Mouse (Mus musculus): ENCODE results near the gene Phactr2. TPM values are rescaled to one million over a fixed set of nuclear protein-coding genes. Genes with fewer than 3 reads are reported as not detected.
"Not testable (repeated sequence)": the region's sequence is repeated elsewhere in the genome, so short reads cannot be mapped to it uniquely, and the experiment has no call there.

The Phactr2 gene
- 25.5 and 29.3 TPM in 2 replicates for polyA plus RNA-seq (2015; fragmentation: Nextera tagmentation; extraction: Ambion mirVana)

- Histone ChIP-seq H3K9ac (peak within 1 kb of the TSS; percentile 65), H3K27ac (no peak within 1 kb of the TSS), H3K4me3 (peak within 1 kb of the TSS; percentile 66), H3K4me2 (peak within 1 kb of the TSS; percentile 95), H3K9me3 (no peaks in the 10 kb centered on the region), H3K27me3 (peaks cover 43% of the 10 kb centered on the region), H3K36me3 (no peaks in the 10 kb centered on the region), H3K4me1 (peaks cover 12% of the 10 kb centered on the region)
- ATAC-seq (ENCODE audit: insufficient number of reproducible peaks, low FRiP score, low TSS enrichment, low read depth), result peak; percentile 72
- WGBS, result under 1% methylated on average over 69 of the region's 71 CpGs
Observed at GRCm38 (mm10) chr10:13473833-13474567, at the start of gene Phactr2. Gene Phactr2, minus strand, starts transcription at chr10:13474412.

- no peaks in the 10 kb centered on the region for H3K4me1 ChIP-seq
- no peak overlapping the region for H3K9ac ChIP-seq
- no peak overlapping the region for H3K27ac ChIP-seq
- no peaks in the 10 kb centered on the region for H3K27me3 ChIP-seq
- no peak for ATAC-seq (ENCODE audit: insufficient number of reproducible peaks, low FRiP score, low TSS enrichment, low read depth)
- WGBS, result 81% methylated on average over 4 of the region's 4 CpGs
- H3K36me3 ChIP-seq, result peaks cover 10% of the 10 kb centered on the region
- no peak overlapping the region for H3K4me2 ChIP-seq
- H3K9me3 ChIP-seq, result no peaks in the 10 kb centered on the region
- H3K4me3 ChIP-seq, result no peak overlapping the region
Observed at GRCm38 (mm10) chr10:13521857-13522256, 47.6 kb upstream of the Phactr2 start.

- Histone ChIP-seq H3K27me3 (no peaks in the 10 kb centered on the region), H3K9me3 (no peaks in the 10 kb centered on the region), H3K4me2 (no peak overlapping the region), H3K4me3 (no peak overlapping the region), H3K4me1 (peaks cover 11% of the 10 kb centered on the region; the same call in 1 of the 2 replicates), H3K36me3 (peaks cover 7% of the 10 kb centered on the region; the same call in 1 of the 2 replicates), H3K9ac (no peak overlapping the region), H3K27ac (no peak overlapping the region)
- ATAC-seq (ENCODE audit: insufficient number of reproducible peaks, low FRiP score, low TSS enrichment, low read depth), result no peak
- WGBS, result 84% methylated on average over 8 of the region's 8 CpGs
Observed at GRCm38 (mm10) chr10:13502371-13502770, 28.2 kb upstream of the Phactr2 start.

GRCm38 (mm10) chr10:13501533-13501932, 27.3 kb upstream of the Phactr2 start:
- not testable (repeated sequence) for H3K9me3 ChIP-seq; H3K36me3 ChIP-seq; ATAC-seq (ENCODE audit: insufficient number of reproducible peaks, low FRiP score, low TSS enrichment, low read depth); H3K27me3 ChIP-seq; H3K27ac ChIP-seq
- peak overlapping the region; percentile 60 for H3K4me3 ChIP-seq
- WGBS, result 50% methylated on average over 4 of the region's 4 CpGs
- H3K4me2 ChIP-seq, result peak overlapping the region; percentile 88
- peaks cover 11% of the 10 kb centered on the region; the same call in 1 of the 2 replicates for H3K4me1 ChIP-seq
- H3K9ac ChIP-seq, result 0 out of 2 replicates have a peak overlapping the region, but pooled peaks have one; percentile 52

- peak; percentile 73 for ATAC-seq (ENCODE audit: insufficient number of reproducible peaks, low FRiP score, low TSS enrichment, low read depth)
- Histone ChIP-seq H3K36me3 (peaks cover 7% of the 10 kb centered on the region; the same call in 1 of the 2 replicates), H3K4me2 (peak overlapping the region; percentile 88), H3K4me3 (peak overlapping the region; percentile 60), H3K27me3 (no peaks in the 10 kb centered on the region), H3K27ac (no peak overlapping the region), H3K4me1 (peaks cover 11% of the 10 kb centered on the region; the same call in 1 of the 2 replicates), H3K9ac (peak overlapping the region; percentile 52), H3K9me3 (no peaks in the 10 kb centered on the region)
- WGBS, result 1% methylated on average over 30 of the region's 30 CpGs
Observed at GRCm38 (mm10) chr10:13500938-13501496, 26.8 kb upstream of the Phactr2 start.

- Histone ChIP-seq H3K4me1 (peaks cover 11% of the 10 kb centered on the region; the same call in 1 of the 2 replicates), H3K36me3 (peaks cover 7% of the 10 kb centered on the region; the same call in 1 of the 2 replicates), H3K27ac (no peak overlapping the region), H3K4me3 (peak overlapping the region; percentile 60), H3K9me3 (no peaks in the 10 kb centered on the region), H3K9ac (no peak overlapping the region), H3K27me3 (no peaks in the 10 kb centered on the region), H3K4me2 (peak overlapping the region; percentile 88)
- 49% methylated on average over 9 of the region's 9 CpGs for WGBS
- no peak for ATAC-seq (ENCODE audit: insufficient number of reproducible peaks, low FRiP score, low TSS enrichment, low read depth)
Observed at GRCm38 (mm10) chr10:13500473-13500872, 26.3 kb upstream of the Phactr2 start.

- Histone ChIP-seq H3K27ac (no peak within 1 kb of the TSS), H3K4me2 (no peak within 1 kb of the TSS), H3K9me3 (no peaks in the 10 kb centered on the region), H3K36me3 (no peaks in the 10 kb centered on the region), H3K27me3 (no peaks in the 10 kb centered on the region), H3K4me1 (peaks cover 11% of the 10 kb centered on the region; the same call in 1 of the 2 replicates), H3K4me3 (no peak within 1 kb of the TSS), H3K9ac (no peak within 1 kb of the TSS)
- 82% methylated on average over 2 of the region's 2 CpGs for WGBS
- no peak for ATAC-seq (ENCODE audit: insufficient number of reproducible peaks, low FRiP score, low TSS enrichment, low read depth)
Observed at GRCm38 (mm10) chr10:13499331-13499730, 25.1 kb upstream of the Phactr2 start, which contains the start of gene Fuca2. Gene Fuca2, plus strand, starts transcription at chr10:13499540.

GRCm38 (mm10) chr10:13496315-13496714, 22.1 kb upstream of the Phactr2 start:
- no peaks in the 10 kb centered on the region for H3K27me3 ChIP-seq
- H3K9me3 ChIP-seq, result no peaks in the 10 kb centered on the region
- no peaks in the 10 kb centered on the region for H3K36me3 ChIP-seq
- H3K27ac ChIP-seq, result no peak overlapping the region
- 0 out of 2 replicates have a peak, but pooled peaks cover 6% of the 10 kb centered on the region for H3K4me1 ChIP-seq
- no peak overlapping the region for H3K9ac ChIP-seq
- H3K4me2 ChIP-seq, result no peak overlapping the region
- no peak for ATAC-seq (ENCODE audit: insufficient number of reproducible peaks, low FRiP score, low TSS enrichment, low read depth)
- WGBS, result 85% methylated on average over 3 of the region's 3 CpGs
- H3K4me3 ChIP-seq, result no peak overlapping the region

- no peak overlapping the region for H3K9ac ChIP-seq
- H3K4me3 ChIP-seq, result no peak overlapping the region
- H3K4me2 ChIP-seq, result no peak overlapping the region
- H3K36me3 ChIP-seq, result no peaks in the 10 kb centered on the region
- no peak for ATAC-seq (ENCODE audit: insufficient number of reproducible peaks, low FRiP score, low TSS enrichment, low read depth)
- H3K27me3 ChIP-seq, result no peaks in the 10 kb centered on the region
- no peaks in the 10 kb centered on the region for H3K9me3 ChIP-seq
- H3K27ac ChIP-seq, result no peak overlapping the region
- WGBS, result 85% methylated on average over 9 of the region's 9 CpGs
- H3K4me1 ChIP-seq, result no peaks in the 10 kb centered on the region
Observed at GRCm38 (mm10) chr10:13493978-13494686, 19.9 kb upstream of the Phactr2 start.

GRCm38 (mm10) chr10:13489671-13490070, 15.5 kb upstream of the Phactr2 start:
- no peak for ATAC-seq (ENCODE audit: insufficient number of reproducible peaks, low FRiP score, low TSS enrichment, low read depth)
- Histone ChIP-seq H3K4me2 (no peak overlapping the region), H3K9me3 (no peaks in the 10 kb centered on the region), H3K4me3 (no peak overlapping the region), H3K27me3 (no peaks in the 10 kb centered on the region), H3K27ac (no peak overlapping the region), H3K9ac (no peak overlapping the region), H3K36me3 (no peaks in the 10 kb centered on the region), H3K4me1 (no peaks in the 10 kb centered on the region)
- 70% methylated on average over 6 of the region's 6 CpGs for WGBS

GRCm38 (mm10) chr10:13485958-13486357, 11.7 kb upstream of the Phactr2 start:
- Histone ChIP-seq H3K4me2 (no peak overlapping the region), H3K27me3 (no peaks in the 10 kb centered on the region), H3K9me3 (no peaks in the 10 kb centered on the region), H3K4me3 (no peak overlapping the region), H3K4me1 (no peaks in the 10 kb centered on the region), H3K9ac (no peak overlapping the region), H3K27ac (no peak overlapping the region), H3K36me3 (no peaks in the 10 kb centered on the region)
- ATAC-seq (ENCODE audit: insufficient number of reproducible peaks, low FRiP score, low TSS enrichment, low read depth), result no peak
- 62% methylated on average over 4 of the region's 4 CpGs for WGBS

Measured in limb, embryonic 15.5 days (tissue).